Mouse (Mus musculus) lung, postnatal 0 days (tissue): ENCODE results near the gene Ppp1r15a.

Experiments used
- CTCF ChIP-seq: IDR thresholded peaks from 2 replicates; pipeline ENCODE4 v1.5.1; 2016; ENCODE audit warnings: antibody characterized with exemption, mild to moderate bottlenecking
- EP300 ChIP-seq: IDR thresholded peaks from 2 replicates; pipeline ENCODE4 v1.6.1; 2016; ENCODE audit warnings: antibody characterized with exemption, mild to moderate bottlenecking, control low read depth

GRCm38 (mm10) chr7:45492225-45492844, 33.7 kb downstream of the Ppp1r15a start:
- no peak for TF ChIP-seq CTCF
- no peak for TF ChIP-seq EP300
